Mouse (Mus musculus) embryonic facial prominence, embryonic 10.5 days (tissue): ENCODE measurements around the gene Gm13283. TPM values are rescaled to one million over a fixed set of nuclear protein-coding genes. Genes with fewer than 3 reads are reported as not detected.
"Not testable (repeated sequence)": the region's sequence is repeated elsewhere in the genome, so short reads cannot be mapped to it uniquely, and the experiment has no call there.

Source experiments
- DNase-seq: peaks from one replicate; pipeline ENCODE4 v3.0.0-alpha.2; 2017; ENCODE audit warnings: low spot score
- H3K27ac ChIP-seq: fragments of 300-500 bp; sonication (generic); replicated peaks from 2 replicates; pipeline ENCODE4 v1.5.1; 2016; ENCODE audit warnings: mild to moderate bottlenecking
- H3K27me3 ChIP-seq: fragments of 300-500 bp; sonication (generic); replicated peaks from 2 replicates; pipeline ENCODE4 v1.6.1; 2016; ENCODE audit warnings: low read depth, mild to moderate bottlenecking; ENCODE audit not compliant: poor library complexity, severe bottlenecking
- H3K36me3 ChIP-seq: fragments of 300-500 bp; sonication (generic); replicated peaks from 2 replicates; pipeline ENCODE4 v1.6.1; 2016; ENCODE audit warnings: mild to moderate bottlenecking, moderate library complexity
- H3K4me1 ChIP-seq: fragments of 300-500 bp; sonication (generic); 2 replicates; pipeline ENCODE4 v1.6.1; 2016
- H3K4me3 ChIP-seq: fragments of 300-500 bp; sonication (generic); 2 replicates; pipeline ENCODE4 v1.5.1; 2016; ENCODE audit warnings: mild to moderate bottlenecking, moderate library complexity
- H3K9me3 ChIP-seq: fragments of 300-500 bp; sonication (generic); 2 replicates; pipeline ENCODE4 v1.6.1; 2016; ENCODE audit warnings: mild to moderate bottlenecking
- WGBS: fragments of 180-500 bp; shearing (Covaris S2); methylation state at CpG from one replicate; pipeline ENCODE4 v1.1.7; 2016; 5-methylcytosine and 5-hydroxymethylcytosine counted together
- polyA plus RNA-seq: library from polyadenylated mRNA; unstranded; fragments of >200 nt; fragmentation: Nextera tagmentation; extraction: Ambion mirVana; gene quantifications from 2 replicates; pipeline ENCODE4 v1.2.1, GENCODE M21; 2016

Gm13283 gene
- polyA plus RNA-seq, 1 experiment from 2014 or later: 0.20 TPM

DNA sequence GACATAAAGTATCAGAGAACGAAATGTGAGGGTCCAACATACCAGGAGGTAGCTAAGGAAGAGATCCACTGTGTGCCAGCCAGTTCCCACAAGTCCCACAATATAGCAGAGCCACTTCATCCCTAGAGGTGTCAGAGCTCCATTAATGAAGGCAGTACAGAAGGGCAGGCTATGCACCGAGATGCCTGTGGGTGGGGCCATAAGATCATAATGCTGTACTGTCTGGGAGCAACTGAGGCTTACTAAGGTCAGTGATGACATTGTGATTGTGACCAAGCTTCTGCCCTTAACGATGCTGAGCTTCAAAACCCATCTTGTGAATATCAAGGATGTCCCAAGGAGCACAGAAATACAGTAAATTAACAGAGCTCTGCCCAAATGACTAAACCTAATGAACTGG lies 15.7 kb upstream of the Gm13283 start:
- 77% methylated on average over 3 of the region's 3 CpGs for WGBS
- Histone ChIP-seq H3K4me1 (no peaks in the 10 kb centered on the region), H3K27me3 (no peaks in the 10 kb centered on the region), H3K9me3 (no peaks in the 10 kb centered on the region), H3K27ac (no peak overlapping the region), H3K4me3 (no peak overlapping the region), H3K36me3 (no peaks in the 10 kb centered on the region)
- no peak for DNase-seq

- DNase-seq: no peak
- H3K4me3 ChIP-seq: no peak overlapping the region
- H3K9me3 ChIP-seq: no peaks in the 10 kb centered on the region
- H3K27ac ChIP-seq: no peak overlapping the region
- no peaks in the 10 kb centered on the region for H3K36me3 ChIP-seq
- H3K27me3 ChIP-seq: no peaks in the 10 kb centered on the region
- H3K4me1 ChIP-seq: peaks cover 5% of the 10 kb centered on the region; the same call in 1 of the 2 replicates
- WGBS: 43% methylated on average over 6 of the region's 6 CpGs
Measured at GRCm38 (mm10) chr4:88749926-88750325, 10.0 kb upstream of the Gm13283 start.

- not testable (repeated sequence) for H3K4me1 ChIP-seq, H3K9me3 ChIP-seq, H3K4me3 ChIP-seq, DNase-seq, H3K27ac ChIP-seq, H3K27me3 ChIP-seq, H3K36me3 ChIP-seq
- 73% methylated on average over 15 of the region's 15 CpGs for WGBS
Measured at GRCm38 (mm10) chr4:88754818-88755340, 5.0 kb upstream of the Gm13283 start, which contains the start of gene Gm13271. Gene Gm13271, plus strand, starts transcription at chr4:88754868.

DNA sequence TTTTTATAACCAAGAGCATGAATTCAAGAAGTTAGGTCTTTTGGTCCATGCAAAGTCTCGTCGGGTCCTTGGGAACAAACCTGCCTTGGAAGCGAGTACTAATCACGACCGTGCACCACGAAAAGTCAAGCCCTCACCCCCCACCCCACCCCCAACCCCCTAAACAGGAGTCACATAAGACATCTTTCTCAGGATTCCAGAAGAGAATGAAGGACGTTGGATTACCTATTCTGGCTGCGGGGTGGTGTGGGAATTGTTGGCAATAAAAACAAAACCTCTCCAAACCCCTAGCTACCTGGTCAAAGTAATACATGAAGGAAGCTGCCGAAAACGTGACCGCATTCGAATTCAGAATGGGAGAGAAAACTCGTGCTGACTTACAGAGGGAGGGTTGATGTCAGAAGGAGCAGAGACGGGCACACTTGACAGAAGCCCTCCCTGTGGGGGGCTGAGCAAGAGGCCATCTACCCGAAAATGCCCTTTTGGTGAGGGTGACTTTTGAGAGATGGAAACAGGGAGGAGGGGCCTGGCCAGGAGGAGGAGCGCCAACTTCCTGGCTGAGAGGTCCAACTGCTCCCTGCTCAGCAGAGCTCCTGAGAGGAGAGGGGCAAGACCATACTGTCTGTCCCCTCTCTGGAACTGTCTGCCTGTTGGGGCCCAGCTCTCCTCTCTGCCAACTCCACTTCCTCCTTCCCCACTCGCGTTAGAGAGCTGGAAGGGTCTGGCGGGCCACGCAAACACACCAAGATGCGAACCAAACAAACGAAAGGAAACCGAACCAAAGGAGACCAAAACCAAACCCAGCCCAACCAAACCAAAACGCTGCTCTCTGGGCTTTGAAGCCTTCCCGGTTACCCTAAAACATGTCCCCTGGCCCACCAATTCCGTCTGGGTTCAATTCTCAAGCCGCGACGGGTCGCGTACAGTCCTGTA lies 3.1 kb upstream of the Gm13283 start:
- not testable (repeated sequence) for H3K36me3 ChIP-seq, H3K4me1 ChIP-seq, H3K9me3 ChIP-seq, H3K27me3 ChIP-seq
- Histone ChIP-seq H3K27ac (peak overlapping the region; percentile 84), H3K4me3 (peak overlapping the region; percentile 61)
- DNase-seq: peak; percentile 43
- WGBS: 15% methylated on average over 29 of the region's 31 CpGs

- Histone ChIP-seq H3K4me3 (peak overlapping the region; percentile 61), H3K27ac (peak overlapping the region; percentile 84)
- not testable (repeated sequence) for H3K27me3 ChIP-seq, H3K4me1 ChIP-seq, H3K36me3 ChIP-seq, H3K9me3 ChIP-seq
- DNase-seq: peak; percentile 86
- WGBS: under 1% methylated on average over 21 of the region's 21 CpGs
Measured at GRCm38 (mm10) chr4:88757628-88758031, 2.3 kb upstream of the Gm13283 start.

- 84% methylated on average over 9 of the region's 9 CpGs for WGBS
- not testable (repeated sequence) for H3K4me3 ChIP-seq, H3K27ac ChIP-seq, H3K27me3 ChIP-seq, DNase-seq, H3K36me3 ChIP-seq, H3K4me1 ChIP-seq, H3K9me3 ChIP-seq
Measured at GRCm38 (mm10) chr4:88758751-88759150, 1.2 kb upstream of the Gm13283 start.

GRCm38 (mm10) chr4:88760431-88760830 lies 512 bp downstream of the Gm13283 start:
- H3K36me3 ChIP-seq, H3K27me3 ChIP-seq, H3K4me1 ChIP-seq, H3K9me3 ChIP-seq: not testable (repeated sequence)
- Histone ChIP-seq H3K27ac (peak overlapping the region; percentile 67), H3K4me3 (peak overlapping the region; percentile 50)
- under 1% methylated on average over 24 of the region's 28 CpGs for WGBS
- peak; percentile 84 for DNase-seq

GRCm38 (mm10) chr4:88761776-88762175 lies 1.9 kb downstream of the Gm13283 start:
- not testable (repeated sequence) for H3K36me3 ChIP-seq

GRCm38 (mm10) chr4:88762341-88762740 lies 2.4 kb downstream of the Gm13283 start:
- not testable (repeated sequence) for H3K27ac ChIP-seq, H3K4me3 ChIP-seq, DNase-seq, H3K36me3 ChIP-seq, H3K27me3 ChIP-seq, H3K4me1 ChIP-seq, H3K9me3 ChIP-seq
- 52% methylated on average over 9 of the region's 9 CpGs for WGBS

More at GRCm38 (mm10) chr4:88761776-88762175, 1.9 kb downstream of the Gm13283 start:
- not testable (repeated sequence) for H3K4me3 ChIP-seq, DNase-seq, H3K4me1 ChIP-seq, H3K9me3 ChIP-seq, H3K27me3 ChIP-seq, H3K27ac ChIP-seq
- 67% methylated on average over 6 of the region's 8 CpGs for WGBS

- peak overlapping the region; percentile 50 for H3K4me3 ChIP-seq
- not testable (repeated sequence) for H3K9me3 ChIP-seq, H3K4me1 ChIP-seq, H3K36me3 ChIP-seq, H3K27me3 ChIP-seq, H3K27ac ChIP-seq
- 3% methylated on average over 42 of the region's 42 CpGs for WGBS
- peak; percentile 81 for DNase-seq
Measured at GRCm38 (mm10) chr4:88763384-88764018, 3.6 kb downstream of the Gm13283 start.

DNA sequence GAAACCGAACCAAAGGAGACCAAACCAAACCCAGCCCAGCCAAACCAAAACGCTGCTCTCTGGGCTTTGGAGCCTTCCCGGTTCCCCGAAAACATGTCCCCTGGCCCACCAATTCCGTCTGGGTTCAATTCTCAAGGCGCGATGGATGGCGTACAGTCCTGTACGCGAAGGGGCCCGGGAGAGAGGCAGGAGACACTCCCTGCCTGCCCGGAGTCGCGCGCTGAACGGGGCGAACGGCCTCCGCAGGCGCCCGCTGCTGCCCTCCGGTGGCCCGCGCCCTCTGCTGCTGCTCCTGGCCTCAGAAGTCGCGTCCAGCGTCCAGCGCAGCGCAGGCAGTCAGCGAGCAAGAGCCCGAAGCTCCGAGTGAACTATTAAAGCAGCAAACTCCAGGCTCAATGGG lies 13.6 kb downstream of the Gm13283 start, which contains the start of gene Gm13290:
Gene Gm13290 (plus strand): TSS at position 301 of the 400 bp plus-strand sequence.
- H3K4me1 ChIP-seq, H3K27me3 ChIP-seq, H3K4me3 ChIP-seq, H3K36me3 ChIP-seq, H3K9me3 ChIP-seq, DNase-seq, H3K27ac ChIP-seq: not testable (repeated sequence)
- WGBS: no CpG with 5 or more reads among the region's 32 CpGs

GRCm38 (mm10) chr4:88776622-88777021 lies 16.7 kb downstream of the Gm13283 start, which contains the start of gene Gm13289:
Gene Gm13289, plus strand, starts transcription at chr4:88776922.
- no CpG with 5 or more reads among the region's 29 CpGs for WGBS
- not testable (repeated sequence) for H3K36me3 ChIP-seq

More at GRCm38 (mm10) chr4:88776622-88777021, 16.7 kb downstream of the Gm13283 start, which contains the start of gene Gm13289:
- H3K4me1 ChIP-seq, H3K4me3 ChIP-seq, H3K27ac ChIP-seq, H3K27me3 ChIP-seq, DNase-seq, H3K9me3 ChIP-seq: not testable (repeated sequence)
